Mouse (Mus musculus) gonadal fat pad, adult 2 months (tissue): ENCODE data around the gene Arl6ip4. TPM values are rescaled to one million over a fixed set of nuclear protein-coding genes. Genes with fewer than 3 reads are reported as not detected.

Experiments used
- DNase-seq: peaks from one replicate; pipeline ENCODE4 v3.0.0-alpha.2; 2012; ENCODE audit warnings: low read depth
- polyA plus RNA-seq: library from polyadenylated mRNA; depleted of rRNA; stranded (reverse); fragments of >200 nt; gene quantifications from 2 replicates; pipeline ENCODE4 v1.2.3, GENCODE M21; 2012; rRNA removed

Gene Arl6ip4
- polyA plus RNA-seq, 1 experiment, result 34.4 TPM

GRCm38 (mm10) chr5:124155943-124156342 lies 40.1 kb downstream of the Arl6ip4 start:
- no peak for DNase-seq

DNA sequence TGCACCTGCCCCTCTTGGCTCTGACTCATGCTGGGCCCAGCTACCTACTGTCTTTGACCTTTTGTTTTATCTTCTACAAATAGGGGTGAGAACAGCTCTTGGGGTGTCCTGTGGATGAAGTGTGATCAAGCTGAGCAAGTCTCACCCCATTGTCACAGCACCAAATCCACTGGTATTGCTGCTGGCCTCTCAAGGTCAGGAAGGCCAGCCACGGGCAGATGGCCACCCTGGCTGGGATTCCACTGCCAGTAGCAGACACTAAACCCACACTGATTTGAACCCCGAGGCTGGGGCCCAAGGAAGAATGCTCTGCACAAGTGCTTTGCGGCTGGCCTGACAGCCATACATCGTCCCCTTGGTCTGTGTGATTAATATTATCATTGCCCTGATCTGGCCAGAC lies 42.4 kb downstream of the Arl6ip4 start:
- DNase-seq, result no peak

GRCm38 (mm10) chr5:124159453-124159852 lies 43.6 kb downstream of the Arl6ip4 start:
- DNase-seq, result no peak

DNA sequence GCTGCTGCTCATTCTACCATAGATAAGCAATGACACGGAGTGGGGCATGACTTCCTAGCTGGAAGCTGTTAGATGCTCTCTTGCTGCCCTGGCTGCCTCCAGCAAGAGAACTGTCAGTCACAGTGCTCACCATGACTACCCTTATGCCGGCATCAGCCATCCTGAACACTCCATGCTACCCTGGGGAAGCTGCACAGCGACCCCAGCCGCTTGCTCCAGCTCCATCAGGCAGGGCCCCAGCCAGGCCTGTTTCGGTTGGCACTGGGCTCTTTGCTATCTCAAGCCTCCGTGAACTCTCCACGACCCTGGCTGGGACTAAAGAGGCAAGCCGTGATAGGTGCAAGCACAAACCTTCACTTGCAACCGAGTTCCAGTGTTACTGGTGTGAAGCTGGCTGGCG lies 45.9 kb downstream of the Arl6ip4 start:
- no peak for DNase-seq

GRCm38 (mm10) chr5:124162577-124162976 lies 46.7 kb downstream of the Arl6ip4 start:
- DNase-seq, result no peak

DNA sequence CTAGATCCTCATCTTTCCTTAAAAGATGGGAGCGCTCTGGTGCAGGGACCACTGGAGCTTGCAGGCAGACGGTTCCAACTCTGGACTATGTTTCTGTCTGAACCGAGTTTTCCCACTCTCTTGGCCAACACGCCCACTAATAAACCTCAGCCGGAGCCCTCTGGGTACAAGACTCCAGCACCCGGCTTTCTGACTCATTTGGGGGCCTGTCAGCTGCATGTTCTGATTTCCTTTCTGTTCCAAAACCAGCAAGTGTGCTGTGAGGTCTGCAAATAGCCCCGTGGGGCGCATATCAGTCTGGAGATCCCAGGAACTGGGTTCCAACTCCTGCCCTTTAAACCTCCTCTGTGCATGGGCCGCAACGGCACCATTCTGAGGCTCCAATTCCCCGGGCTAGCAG lies 47.6 kb downstream of the Arl6ip4 start:
- no peak for DNase-seq

DNA sequence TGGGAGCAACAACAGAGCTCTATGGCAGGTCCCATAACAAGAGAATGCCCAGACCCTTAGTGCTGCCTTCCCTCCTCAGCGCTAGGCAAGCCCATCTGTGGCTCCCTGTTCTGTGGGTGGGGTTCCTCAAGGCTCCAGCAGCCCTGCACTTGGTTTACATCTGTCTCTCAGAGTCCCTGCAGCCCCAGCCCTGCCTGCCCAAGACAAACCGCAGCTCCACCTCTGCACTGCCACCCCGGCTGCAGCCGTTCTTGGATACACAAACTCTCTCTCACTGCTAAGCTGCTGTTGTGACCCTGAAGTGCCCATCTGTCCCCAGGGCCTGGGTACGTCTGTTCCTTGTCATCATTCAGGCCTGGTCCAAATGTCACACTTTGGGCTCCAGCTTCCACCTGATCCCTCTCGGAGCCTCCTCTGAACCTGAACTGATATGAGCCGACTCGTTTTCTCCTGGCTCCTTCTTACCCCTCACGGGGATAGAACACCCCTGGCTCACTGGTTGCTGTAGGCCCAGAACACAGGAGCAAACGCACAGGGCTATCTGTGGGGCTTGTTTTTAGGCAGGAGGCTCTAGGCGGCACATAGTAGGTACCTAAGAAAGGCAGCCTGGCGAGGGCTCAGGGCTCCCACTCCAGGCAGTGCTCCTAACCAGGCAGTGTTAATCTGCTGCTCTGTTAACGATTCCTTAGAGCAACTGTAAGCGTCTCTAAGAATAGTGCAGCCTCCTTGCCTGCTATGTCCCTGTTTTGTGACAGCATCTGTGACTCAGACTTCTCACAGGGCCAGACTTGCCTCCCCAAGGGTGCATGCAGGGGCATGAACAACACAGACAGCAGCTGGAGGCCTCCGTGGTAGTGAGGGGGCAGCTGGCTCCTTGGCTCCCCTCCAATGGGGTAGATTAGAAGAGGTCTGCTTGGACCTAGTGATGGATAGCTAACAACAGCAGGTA lies 50.0 kb downstream of the Arl6ip4 start:
- DNase-seq, result no peak

DNA sequence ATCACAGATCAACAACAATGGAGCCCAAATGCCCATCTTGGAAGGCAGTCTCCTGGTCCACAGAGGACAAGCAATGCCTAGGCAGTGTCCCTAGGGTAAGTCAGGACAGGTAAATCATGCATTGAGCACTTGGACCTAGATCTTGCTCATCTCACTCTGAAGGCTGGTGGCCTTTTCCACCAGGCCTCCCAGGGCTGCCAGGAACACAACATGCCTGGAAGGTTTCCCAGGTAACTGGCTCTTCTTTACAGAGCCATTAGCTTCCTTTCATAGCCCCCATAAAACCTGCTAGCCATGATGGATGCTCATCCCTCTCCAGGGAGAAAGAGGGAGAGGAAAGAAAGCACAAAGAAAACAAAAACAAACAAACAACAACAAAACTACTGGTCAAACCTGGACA lies 50.9 kb downstream of the Arl6ip4 start:
- no peak for DNase-seq

DNA sequence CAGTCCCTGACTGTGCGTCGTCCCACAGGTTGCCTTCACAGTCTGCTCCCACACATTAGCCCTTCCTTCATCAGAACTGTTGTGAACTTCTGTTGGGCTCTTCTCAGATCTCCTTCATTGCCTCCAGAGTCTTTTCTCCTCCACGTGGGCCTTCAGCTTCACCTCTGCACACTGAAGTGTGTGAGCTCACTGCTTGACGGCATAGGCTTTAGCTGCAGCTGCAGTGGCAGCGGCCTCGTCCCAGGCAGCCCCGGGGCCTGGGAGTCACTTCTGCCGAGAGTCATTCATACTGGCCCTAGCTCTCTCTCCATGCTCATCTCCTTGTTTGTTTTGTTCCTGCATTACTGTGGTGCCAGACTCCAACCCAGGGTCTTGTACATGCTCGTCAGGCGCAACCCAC lies 51.7 kb downstream of the Arl6ip4 start:
- no peak for DNase-seq

Other genes with a start within 250 kb of the Arl6ip4 start
- 20.6 and 23.5 TPM in 2 replicates for gene Hcar1, start 236.1 kb upstream of the Arl6ip4 start, polyA plus RNA-seq
- 9.0 and 14.4 TPM in 2 replicates for gene Denr, start 208.9 kb upstream of the Arl6ip4 start, polyA plus RNA-seq
- gene Gm43518, start 188.7 kb upstream of the Arl6ip4 start, polyA plus RNA-seq, result 2.1 and 2.6 TPM in 2 replicates
- 6.1 and 8.7 TPM in 2 replicates for gene Ccdc62, start 185.4 kb upstream of the Arl6ip4 start, polyA plus RNA-seq
- 46.6 and 59.4 TPM in 2 replicates for gene Hip1r, start 142.5 kb upstream of the Arl6ip4 start, polyA plus RNA-seq
- gene Vps37b, start 83.8 kb upstream of the Arl6ip4 start, polyA plus RNA-seq, result 45.2 and 54.3 TPM in 2 replicates
- 33.5 and 39.3 TPM in 2 replicates for gene Abcb9, start 20.3 kb upstream of the Arl6ip4 start, polyA plus RNA-seq
- 56.9 and 71.1 TPM in 2 replicates for gene Ogfod2, start 3.8 kb upstream of the Arl6ip4 start, polyA plus RNA-seq
- 42.9 and 45.4 TPM in 2 replicates for gene Pitpnm2, start 133.7 kb downstream of the Arl6ip4 start, polyA plus RNA-seq
- gene Mphosph9, start 211.9 kb downstream of the Arl6ip4 start, polyA plus RNA-seq, result 3.2 and 3.6 TPM in 2 replicates
- gene 2810006K23Rik, start 212.0 kb downstream of the Arl6ip4 start, polyA plus RNA-seq, result 8.0 and 8.5 TPM in 2 replicates
- 136 and 147 TPM in 2 replicates for gene Cdk2ap1, start 247.0 kb downstream of the Arl6ip4 start, polyA plus RNA-seq